Mouse (Mus musculus): ENCODE measurements around the gene Usp6nl. TPM values are rescaled to one million over a fixed set of nuclear protein-coding genes. Genes with fewer than 3 reads are reported as not detected.

The Usp6nl gene
- polyA plus RNA-seq, 1 experiment: 6.8 TPM

DNA sequence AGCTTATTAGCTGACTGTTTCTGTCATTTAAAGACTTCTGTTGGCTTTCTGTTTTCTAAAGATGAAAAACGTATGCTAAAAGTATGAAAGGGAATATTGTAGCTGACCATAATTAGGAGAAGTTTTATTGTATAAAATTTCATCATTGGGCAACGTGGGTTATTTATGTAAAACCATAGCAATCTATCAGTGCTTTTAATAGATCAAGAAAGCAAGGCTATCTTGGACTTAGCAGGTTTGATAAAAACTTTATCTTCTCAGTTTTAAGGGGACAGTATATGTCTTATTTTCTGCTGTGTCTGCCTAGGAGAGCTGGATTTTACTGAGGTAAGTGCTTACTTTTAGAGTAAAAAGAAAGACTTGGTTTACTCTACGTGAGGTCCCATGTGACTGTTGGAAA is 14.2 kb downstream of the Usp6nl start:
- no peak overlapping the region for H3K4me3 ChIP-seq (ENCODE audit: extremely low read depth, insufficient read depth, insufficient read length)
- no peak for DNase-seq (ENCODE audit: low read depth in 1 of 2, low spot score in 2 of 2)
- H3K4me1 ChIP-seq (ENCODE audit: control insufficient read depth, insufficient read depth, insufficient read length): peaks cover 22% of the 10 kb centered on the region
- H3K27me3 ChIP-seq (ENCODE audit: control insufficient read depth, insufficient read depth, low read length): no peaks in the 10 kb centered on the region
- WGBS: 85% methylated on average over 3 of the region's 3 CpGs
- H3K27ac ChIP-seq (ENCODE audit: insufficient read depth, low read length): no peak overlapping the region
- H3K36me3 ChIP-seq (ENCODE audit: control insufficient read depth, insufficient read depth, low read length): no peaks in the 10 kb centered on the region
- no peak for TF ChIP-seq POLR2A (IDR thresholded peaks at IDR 0.05; ENCODE audit: low read depth, low read length)
- no peak for TF ChIP-seq CTCF (IDR thresholded peaks at IDR 0.05; ENCODE audit: extremely low read depth, insufficient read depth, insufficient read length, insufficient replicate concordance)

DNA sequence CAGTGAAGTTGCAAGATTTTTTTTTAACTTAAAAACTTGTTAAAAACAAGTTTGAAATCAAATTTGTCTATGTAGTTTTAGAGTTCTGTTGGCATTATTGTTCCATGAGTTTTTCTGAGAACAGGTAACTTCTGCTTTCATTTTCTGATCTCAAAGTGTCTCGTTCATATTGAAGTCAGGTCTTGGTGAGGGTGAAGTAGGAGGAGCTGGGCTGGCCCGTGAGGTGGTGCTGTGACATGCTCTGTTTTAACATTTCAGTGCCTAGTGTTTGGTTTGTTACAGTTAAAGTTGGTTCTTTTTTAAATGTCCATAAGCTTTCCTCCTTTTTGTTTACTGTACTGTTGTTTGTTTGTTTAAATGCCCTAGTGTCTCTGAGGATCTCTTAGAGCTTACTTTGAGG is 15.0 kb downstream of the Usp6nl start:
- peak in 1 of 2 experiments; percentile 41 for DNase-seq (ENCODE audit: low read depth in 1 of 2, low spot score in 2 of 2)
- H3K4me3 ChIP-seq (ENCODE audit: extremely low read depth, insufficient read depth, insufficient read length): no peak overlapping the region
- H3K36me3 ChIP-seq (ENCODE audit: control insufficient read depth, insufficient read depth, low read length): no peaks in the 10 kb centered on the region; the same call in 1 of the 2 replicates
- H3K4me1 ChIP-seq (ENCODE audit: control insufficient read depth, insufficient read depth, insufficient read length): peaks cover 19% of the 10 kb centered on the region
- TF ChIP-seq CTCF (IDR thresholded peaks at IDR 0.05; ENCODE audit: extremely low read depth, insufficient read depth, insufficient read length, insufficient replicate concordance) (no peak), POLR2A (IDR thresholded peaks at IDR 0.05; ENCODE audit: low read depth, low read length) (no peak)
- no peaks in the 10 kb centered on the region for H3K27me3 ChIP-seq (ENCODE audit: control insufficient read depth, insufficient read depth, low read length)
- 4% methylated on average over 2 of the region's 2 CpGs for WGBS
- H3K27ac ChIP-seq (ENCODE audit: insufficient read depth, low read length): peak overlapping the region; percentile 62; the same call in 1 of the 2 replicates

DNA sequence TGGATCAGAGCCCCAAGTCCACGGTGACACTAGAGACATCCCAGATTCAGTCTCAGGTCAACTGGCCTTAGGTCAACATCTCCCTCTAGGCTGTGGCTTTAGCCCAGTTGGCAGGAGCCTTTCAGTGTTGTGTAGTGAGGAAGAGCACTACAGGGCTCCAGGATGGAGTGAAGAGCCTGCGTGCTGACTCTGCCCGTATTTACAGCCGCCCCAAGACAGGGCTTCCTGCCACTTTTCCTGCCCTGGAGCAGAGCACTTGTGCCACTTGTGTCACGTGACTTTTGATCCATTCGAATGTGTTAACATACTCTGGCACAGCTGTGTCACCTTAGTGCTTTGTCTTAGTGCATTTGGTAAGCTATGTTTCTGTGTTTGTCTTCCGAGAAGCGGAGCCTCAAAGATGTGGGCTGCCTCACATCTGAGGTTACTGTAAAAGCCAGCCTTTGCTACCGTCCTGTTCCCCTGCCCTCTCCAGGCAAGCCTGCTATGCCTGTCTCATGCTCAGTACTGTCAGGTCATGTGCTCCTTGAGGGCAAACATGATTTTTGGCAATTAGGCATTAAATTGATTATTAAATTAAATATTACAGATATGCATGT is 15.7 kb downstream of the Usp6nl start:
- Histone ChIP-seq H3K4me1 (ENCODE audit: control insufficient read depth, insufficient read depth, insufficient read length) (peaks cover 19% of the 10 kb centered on the region), H3K4me3 (ENCODE audit: extremely low read depth, insufficient read depth, insufficient read length) (no peak overlapping the region), H3K27ac (ENCODE audit: insufficient read depth, low read length) (peak overlapping the region; percentile 62), H3K27me3 (ENCODE audit: control insufficient read depth, insufficient read depth, low read length) (no peaks in the 10 kb centered on the region), H3K36me3 (ENCODE audit: control insufficient read depth, insufficient read depth, low read length) (no peaks in the 10 kb centered on the region; the same call in 1 of the 2 replicates)
- WGBS: 44% methylated on average over 9 of the region's 9 CpGs
- no peak for DNase-seq (ENCODE audit: low read depth in 1 of 2, low spot score in 2 of 2)
- TF ChIP-seq POLR2A (IDR thresholded peaks at IDR 0.05; ENCODE audit: low read depth, low read length) (no peak), CTCF (IDR thresholded peaks at IDR 0.05; ENCODE audit: extremely low read depth, insufficient read depth, insufficient read length, insufficient replicate concordance) (no peak)

DNA sequence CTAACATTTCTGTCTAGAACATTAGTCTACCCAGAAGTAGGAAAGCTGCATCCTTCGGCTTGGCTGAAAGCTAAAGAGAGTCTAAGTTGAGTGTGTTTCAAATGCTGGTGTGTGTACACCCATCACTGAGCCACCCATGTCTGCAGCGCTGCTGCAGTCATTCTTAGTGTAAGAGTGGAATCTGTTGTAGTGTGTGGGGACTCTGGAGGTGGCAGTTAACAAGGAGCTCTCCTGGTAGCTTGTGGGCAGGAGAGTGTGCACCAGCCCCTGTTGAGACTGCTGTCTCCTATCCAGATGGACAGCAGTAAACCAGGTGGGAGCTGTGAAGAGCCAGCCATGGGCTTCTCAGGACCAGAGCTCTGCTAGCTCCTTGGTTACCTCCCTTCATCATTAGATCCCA is 18.0 kb downstream of the Usp6nl start:
- WGBS: 81% methylated on average over 2 of the region's 2 CpGs
- no peak overlapping the region for H3K27ac ChIP-seq (ENCODE audit: insufficient read depth, low read length)
- peaks cover 14% of the 10 kb centered on the region for H3K4me1 ChIP-seq (ENCODE audit: control insufficient read depth, insufficient read depth, insufficient read length)

DNA sequence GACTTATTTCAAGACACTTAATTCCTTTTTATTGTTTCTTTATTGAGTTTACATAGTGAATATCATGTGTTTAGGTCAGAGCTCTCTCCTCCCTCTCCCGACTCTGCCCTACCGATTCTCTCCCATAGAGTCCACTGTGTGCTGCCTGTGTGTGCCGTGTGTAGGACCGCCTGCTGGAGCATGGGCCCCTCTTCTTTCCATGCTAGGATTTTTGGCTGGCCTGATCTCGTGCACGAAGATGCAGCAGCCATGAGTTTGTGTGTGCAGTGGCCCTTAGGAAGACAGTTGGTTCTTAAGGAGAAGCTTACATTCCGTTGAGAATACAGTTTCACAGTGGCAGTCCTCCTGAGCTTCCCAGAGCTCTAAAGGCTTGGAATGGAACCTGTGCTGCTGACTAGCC is 19.0 kb downstream of the Usp6nl start:
- Histone ChIP-seq H3K4me1 (ENCODE audit: control insufficient read depth, insufficient read depth, insufficient read length) (peaks cover 13% of the 10 kb centered on the region), H3K36me3 (ENCODE audit: control insufficient read depth, insufficient read depth, low read length) (no peaks in the 10 kb centered on the region; the same call in 1 of the 2 replicates), H3K4me3 (ENCODE audit: extremely low read depth, insufficient read depth, insufficient read length) (no peak overlapping the region), H3K27me3 (ENCODE audit: control insufficient read depth, insufficient read depth, low read length) (no peaks in the 10 kb centered on the region), H3K27ac (ENCODE audit: insufficient read depth, low read length) (no peak overlapping the region)
- no peak for DNase-seq (ENCODE audit: low read depth in 1 of 2, low spot score in 2 of 2)
- no peak for TF ChIP-seq CTCF (IDR thresholded peaks at IDR 0.05; ENCODE audit: extremely low read depth, insufficient read depth, insufficient read length, insufficient replicate concordance)
- 92% methylated on average over 7 of the region's 7 CpGs for WGBS

More for the DNA sequence above, 18.0 kb downstream of the Usp6nl start:
- H3K36me3 ChIP-seq (ENCODE audit: control insufficient read depth, insufficient read depth, low read length): no peaks in the 10 kb centered on the region; the same call in 1 of the 2 replicates
- no peak overlapping the region for H3K4me3 ChIP-seq (ENCODE audit: extremely low read depth, insufficient read depth, insufficient read length)
- no peak for DNase-seq (ENCODE audit: low read depth in 1 of 2, low spot score in 2 of 2)
- TF ChIP-seq CTCF (IDR thresholded peaks at IDR 0.05; ENCODE audit: extremely low read depth, insufficient read depth, insufficient read length, insufficient replicate concordance) (no peak), POLR2A (IDR thresholded peaks at IDR 0.05; ENCODE audit: low read depth, low read length) (no peak)
- no peaks in the 10 kb centered on the region for H3K27me3 ChIP-seq (ENCODE audit: control insufficient read depth, insufficient read depth, low read length)

DNA sequence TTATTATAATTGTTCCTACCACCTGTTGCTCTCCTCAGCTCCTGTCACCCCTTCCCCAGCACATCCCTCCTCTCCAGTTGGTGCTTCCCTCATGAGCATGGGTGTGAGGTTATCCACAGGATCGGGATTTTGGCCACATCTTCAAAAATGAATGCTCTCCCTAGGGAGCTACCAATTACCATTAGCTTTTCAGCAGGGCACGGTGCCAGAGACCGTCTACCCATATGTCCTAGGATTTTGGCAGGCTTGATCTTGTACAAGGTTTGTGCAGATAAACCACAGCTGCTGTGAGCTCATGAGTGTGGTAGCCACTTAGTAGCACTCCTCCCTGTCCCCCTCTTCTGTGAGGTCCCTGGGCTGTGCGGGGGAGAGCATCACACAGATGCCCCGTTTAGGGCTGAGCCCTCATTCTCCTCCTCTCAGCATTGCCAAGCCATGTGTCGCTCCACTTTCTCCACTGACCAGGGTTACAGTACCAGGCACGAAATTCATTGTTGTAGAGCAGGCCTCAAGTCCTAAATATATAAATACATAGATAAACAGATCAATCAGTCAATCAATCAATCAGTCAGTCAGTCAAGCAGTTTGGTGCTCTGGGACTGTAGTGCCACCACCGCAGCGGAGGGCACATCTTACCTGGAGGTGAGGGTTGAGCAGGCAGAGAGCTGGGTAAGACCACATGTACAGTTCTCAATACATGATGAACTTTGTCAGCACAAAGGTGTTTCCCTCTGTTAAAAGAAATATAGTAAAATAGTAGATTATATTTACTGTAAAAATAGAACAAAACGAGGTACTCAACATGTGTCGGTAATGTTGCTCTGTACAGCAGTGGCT is 27.0 kb downstream of the Usp6nl start:
- Histone ChIP-seq H3K4me3 (ENCODE audit: extremely low read depth, insufficient read depth, insufficient read length) (no peak overlapping the region), H3K36me3 (ENCODE audit: control insufficient read depth, insufficient read depth, low read length) (no peaks in the 10 kb centered on the region), H3K27me3 (ENCODE audit: control insufficient read depth, insufficient read depth, low read length) (no peaks in the 10 kb centered on the region), H3K27ac (ENCODE audit: insufficient read depth, low read length) (no peak overlapping the region), H3K4me1 (ENCODE audit: control insufficient read depth, insufficient read depth, insufficient read length) (peaks cover 18% of the 10 kb centered on the region)
- no peak for DNase-seq (ENCODE audit: low read depth in 1 of 2, low spot score in 2 of 2)
- TF ChIP-seq CTCF (IDR thresholded peaks at IDR 0.05; ENCODE audit: extremely low read depth, insufficient read depth, insufficient read length, insufficient replicate concordance) (no peak), POLR2A (IDR thresholded peaks at IDR 0.05; ENCODE audit: low read depth, low read length) (no peak)
- 87% methylated on average over 11 of the region's 11 CpGs for WGBS

DNA sequence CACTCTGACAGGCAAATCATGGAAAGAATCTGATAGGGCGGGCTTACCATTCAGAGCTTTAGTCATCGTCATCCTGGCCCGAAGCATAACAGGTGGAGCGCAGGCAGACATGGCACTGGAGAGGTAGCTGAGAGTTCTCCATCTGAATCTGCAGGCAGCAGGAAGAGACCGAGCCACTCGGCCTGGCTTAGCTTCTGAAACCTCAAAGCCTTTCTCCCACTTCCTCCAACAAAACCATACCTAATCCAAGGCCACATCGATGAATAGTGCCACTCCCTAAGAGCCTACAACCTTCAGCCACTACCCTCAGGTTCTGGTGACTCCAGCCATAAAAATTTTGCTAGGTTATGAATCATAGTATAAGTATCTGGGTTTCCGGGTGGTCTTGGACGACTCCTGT is 27.7 kb downstream of the Usp6nl start:
- Histone ChIP-seq H3K36me3 (ENCODE audit: control insufficient read depth, insufficient read depth, low read length) (no peaks in the 10 kb centered on the region), H3K27me3 (ENCODE audit: control insufficient read depth, insufficient read depth, low read length) (no peaks in the 10 kb centered on the region), H3K27ac (ENCODE audit: insufficient read depth, low read length) (no peak overlapping the region), H3K4me1 (ENCODE audit: control insufficient read depth, insufficient read depth, insufficient read length) (peaks cover 18% of the 10 kb centered on the region), H3K4me3 (ENCODE audit: extremely low read depth, insufficient read depth, insufficient read length) (no peak overlapping the region)
- TF ChIP-seq CTCF (IDR thresholded peaks at IDR 0.05; ENCODE audit: extremely low read depth, insufficient read depth, insufficient read length, insufficient replicate concordance): no peak
- no peak for TF ChIP-seq POLR2A (IDR thresholded peaks at IDR 0.05; ENCODE audit: low read depth, low read length)
- 55% methylated on average over 9 of the region's 9 CpGs for WGBS
- DNase-seq (ENCODE audit: low read depth in 1 of 2, low spot score in 2 of 2): no peak

Data from spleen, adult 2 months (tissue).